Mouse (Mus musculus) hindbrain, postnatal 0 days (tissue): ENCODE measurements at regions not wholly inside any gene's neighbourhood (a gene's known extent, or its start where the extent isn't known, plus 50 kb on each side); places are given as distances from the start of the nearest gene placed in this dataset.
A peak's percentile ranks its signal among the peaks of the same experiment; 100 is the strongest.

Experiments used
- ATAC-seq: fragments of 200-750 bp; cut with Nextera tagmentation; 2 replicates; pipeline ENCODE4 v1.8.0; 2017; ENCODE audit warnings: mild to moderate bottlenecking, moderate TSS enrichment, moderate library complexity
- DNase-seq: peaks from one replicate; pipeline ENCODE4 v3.0.0-alpha.2; 2015; ENCODE audit warnings: low spot score
- H3K27ac ChIP-seq: fragments of 300-500 bp; sonication (generic); 2 replicates; pipeline ENCODE4 v1.5.1; 2014; ENCODE audit warnings: mild to moderate bottlenecking
- H3K27me3 ChIP-seq: fragments of 300-500 bp; sonication (generic); 2 replicates; pipeline ENCODE4 v1.6.1; 2014; ENCODE audit warnings: low read length, mixed read lengths; ENCODE audit not compliant: insufficient read depth
- H3K36me3 ChIP-seq: fragments of 300-500 bp; sonication (generic); 2 replicates; pipeline ENCODE4 v1.6.1; 2014; ENCODE audit warnings: low read length, mixed read lengths; ENCODE audit not compliant: insufficient read depth
- H3K4me1 ChIP-seq: fragments of 300-500 bp; sonication (generic); 2 replicates; pipeline ENCODE4 v1.6.1; 2014; ENCODE audit warnings: antibody characterized with exemption, low read length, mixed read lengths; ENCODE audit not compliant: insufficient read depth
- H3K4me2 ChIP-seq: fragments of 300-500 bp; sonication (generic); 2 replicates; pipeline ENCODE4 v1.6.1; 2014; ENCODE audit warnings: low read depth, mild to moderate bottlenecking, low read length, moderate library complexity, mixed read lengths
- H3K4me3 ChIP-seq: fragments of 300-500 bp; sonication (generic); 2 replicates; pipeline ENCODE4 v1.5.1; 2014; ENCODE audit warnings: low read length
- H3K9ac ChIP-seq: fragments of 300-500 bp; sonication (generic); replicated peaks from 2 replicates; pipeline ENCODE4 v1.6.1; 2014; ENCODE audit warnings: mild to moderate bottlenecking, low read length, moderate library complexity, mixed read lengths
- H3K9me3 ChIP-seq: fragments of 300-500 bp; sonication (generic); 2 replicates; pipeline ENCODE4 v1.6.1; 2016; ENCODE audit warnings: low read length, mixed read lengths
- CTCF ChIP-seq: IDR thresholded peaks from 2 replicates; pipeline ENCODE4 v1.5.1; 2016; ENCODE audit warnings: antibody characterized with exemption, control low read depth, low read depth
- WGBS: fragments of 180-500 bp; shearing (Covaris S2); extraction: QIAGEN DNeasy Blood & Tissue Kit; methylation state at CpG from one replicate; pipeline ENCODE4 v1.1.7; 2014; 5-methylcytosine and 5-hydroxymethylcytosine counted together

DNA sequence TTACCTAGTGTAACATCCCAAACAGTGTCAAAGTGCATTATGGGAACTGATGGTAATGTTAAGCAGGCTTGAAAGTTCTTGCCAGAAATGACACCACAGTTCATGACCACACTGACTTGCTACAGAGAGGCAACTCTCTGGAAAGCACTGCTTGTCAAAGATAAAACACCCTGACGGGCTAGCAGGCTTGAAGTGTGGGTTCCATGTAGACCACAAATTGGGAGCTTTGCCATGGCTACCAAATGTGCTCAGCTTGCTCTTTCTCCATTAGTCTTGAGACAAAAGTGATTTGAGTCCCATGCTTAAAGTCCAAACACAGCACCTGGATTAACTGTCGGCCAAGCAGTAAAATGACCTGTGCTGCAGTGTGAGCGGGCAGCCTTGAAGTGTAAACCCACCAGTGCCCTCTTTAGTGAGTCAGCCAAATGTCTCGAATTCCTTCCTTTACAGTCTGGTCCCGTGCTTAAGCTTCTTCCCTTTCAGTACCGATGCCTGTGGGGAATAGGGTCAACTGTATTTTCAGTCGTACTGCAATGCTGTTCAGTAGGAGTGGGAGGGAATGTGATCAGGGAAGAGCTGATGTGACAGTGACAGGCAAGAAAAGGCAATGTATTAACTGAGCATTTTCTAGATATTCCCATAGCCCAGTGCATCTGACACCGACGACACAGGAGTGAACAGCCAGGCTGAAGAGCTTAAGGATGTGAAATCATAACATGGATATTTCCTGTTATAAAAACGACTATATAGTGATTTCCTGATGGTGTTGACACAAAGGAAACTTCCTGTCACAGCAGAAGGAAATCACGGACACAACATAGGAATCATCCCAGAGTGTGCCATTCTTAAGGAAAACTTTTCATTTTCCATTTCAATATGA lies 600.4 kb upstream of the Nr5a2 start:
- no peak for TF ChIP-seq CTCF
- 71% methylated on average over 11 of the region's 11 CpGs for WGBS

DNA sequence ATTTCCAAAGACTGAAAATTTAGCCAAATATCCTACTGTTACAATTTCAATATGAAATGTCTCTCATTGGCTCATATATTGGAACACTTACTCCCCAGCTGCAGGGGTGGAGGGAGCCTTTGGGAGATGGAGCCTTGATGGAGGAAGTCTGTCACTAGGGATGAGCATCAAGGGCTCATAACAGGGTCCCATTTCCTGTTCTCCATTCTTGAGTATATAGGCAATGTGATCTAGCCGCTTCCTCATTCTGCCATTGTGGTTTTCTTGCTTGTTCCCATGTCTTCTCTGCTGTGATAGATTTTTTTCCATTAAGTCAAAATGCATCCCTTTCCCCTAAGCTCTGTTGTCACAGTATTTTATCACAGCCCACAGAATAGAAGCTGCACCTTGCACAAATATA lies 589.4 kb upstream of the Nr5a2 start:
- H3K36me3 ChIP-seq, result no peaks in the 10 kb centered on the region
- H3K4me3 ChIP-seq, result no peak overlapping the region
- H3K9me3 ChIP-seq, result no peaks in the 10 kb centered on the region
- H3K9ac ChIP-seq, result no peak overlapping the region
- WGBS, result 81% methylated on average over 1 of the region's 1 CpGs
- ATAC-seq (no peak), DNase-seq (no peak)
- H3K27me3 ChIP-seq, result no peaks in the 10 kb centered on the region
- no peak overlapping the region for H3K27ac ChIP-seq
- no peak for TF ChIP-seq CTCF
- no peaks in the 10 kb centered on the region for H3K4me1 ChIP-seq
- no peak overlapping the region for H3K4me2 ChIP-seq

More for the DNA sequence above, 600.4 kb upstream of the Nr5a2 start:
- Histone ChIP-seq H3K9ac (no peak overlapping the region), H3K4me3 (no peak overlapping the region), H3K4me1 (no peaks in the 10 kb centered on the region), H3K27ac (no peak overlapping the region), H3K4me2 (no peak overlapping the region), H3K9me3 (no peaks in the 10 kb centered on the region), H3K27me3 (no peaks in the 10 kb centered on the region), H3K36me3 (no peaks in the 10 kb centered on the region)
- DNase-seq (no peak), ATAC-seq (no peak)

DNA sequence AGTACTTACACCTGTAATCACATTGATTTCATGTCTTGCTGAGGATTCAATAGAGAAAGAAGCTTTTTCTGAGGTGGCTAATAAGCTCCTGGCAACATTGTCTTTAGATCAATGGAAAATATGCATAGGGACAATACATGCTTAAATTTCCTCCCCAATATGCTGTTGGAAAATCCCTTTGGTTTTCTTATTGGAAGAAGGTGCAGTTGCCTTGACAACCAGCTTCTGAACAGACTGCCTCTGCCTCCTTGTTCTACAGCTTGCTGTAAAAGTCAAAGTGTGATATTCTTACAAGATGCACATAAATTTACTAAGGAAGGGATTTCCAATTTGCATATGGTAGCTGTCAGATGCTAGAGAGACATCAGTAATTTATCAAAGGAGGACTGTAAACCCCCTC lies 585.4 kb upstream of the Nr5a2 start:
- no peak overlapping the region for H3K4me3 ChIP-seq
- DNase-seq, result peak; percentile 24
- no peak for TF ChIP-seq CTCF
- no peaks in the 10 kb centered on the region for H3K36me3 ChIP-seq
- no peak overlapping the region for H3K27ac ChIP-seq
- ATAC-seq, result no peak
- no peaks in the 10 kb centered on the region for H3K27me3 ChIP-seq
- no peak overlapping the region for H3K4me2 ChIP-seq
- H3K9me3 ChIP-seq, result no peaks in the 10 kb centered on the region
- H3K9ac ChIP-seq, result no peak overlapping the region
- H3K4me1 ChIP-seq, result no peaks in the 10 kb centered on the region

DNA sequence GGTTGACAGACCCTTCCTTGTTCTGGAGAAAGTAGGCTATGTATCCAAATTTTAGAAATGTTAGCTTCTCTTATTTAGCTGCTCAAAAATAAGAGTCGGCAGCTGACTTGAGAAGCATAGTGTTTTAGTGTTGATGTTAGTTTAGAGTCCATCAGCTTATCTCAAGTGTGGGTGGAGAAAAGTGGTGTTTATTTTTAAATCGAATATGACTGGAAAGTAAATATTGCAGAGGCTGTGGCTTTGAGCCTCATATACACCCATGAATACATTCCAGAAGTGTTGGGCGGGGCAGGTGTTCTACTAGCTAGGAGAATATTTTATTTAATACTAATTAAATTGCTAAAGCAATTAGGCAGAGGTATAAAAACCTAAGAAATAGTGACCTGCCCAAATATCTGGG lies 583.6 kb upstream of the Nr5a2 start:
- no peaks in the 10 kb centered on the region for H3K9me3 ChIP-seq
- no peaks in the 10 kb centered on the region for H3K4me1 ChIP-seq
- no peak overlapping the region for H3K27ac ChIP-seq
- DNase-seq (no peak), ATAC-seq (no peak)
- no peak overlapping the region for H3K4me3 ChIP-seq
- no peak overlapping the region for H3K9ac ChIP-seq
- H3K36me3 ChIP-seq, result no peaks in the 10 kb centered on the region
- WGBS, result 94% methylated on average over 3 of the region's 3 CpGs
- H3K4me2 ChIP-seq, result no peak overlapping the region
- H3K27me3 ChIP-seq, result no peaks in the 10 kb centered on the region
- TF ChIP-seq CTCF, result no peak

DNA sequence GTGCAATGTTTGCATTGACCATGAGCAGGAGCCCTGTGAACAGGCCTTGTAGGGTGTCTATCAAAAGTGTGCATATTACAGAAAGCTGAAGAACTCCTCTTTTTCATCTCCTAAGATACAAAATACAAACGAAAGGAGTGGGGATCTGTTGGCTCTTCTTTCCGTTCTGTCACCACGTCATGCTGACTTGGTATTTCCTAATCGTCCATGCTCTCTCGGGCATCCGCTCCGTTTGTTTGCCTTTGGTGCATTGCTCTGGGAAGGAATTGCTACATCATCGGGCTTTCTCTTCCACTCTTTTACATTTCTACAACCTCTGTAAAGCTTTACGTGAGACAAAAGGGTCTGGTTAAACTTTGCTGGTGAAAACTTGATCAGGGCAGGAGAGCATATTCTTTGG lies 581.2 kb upstream of the Nr5a2 start:
- no peak overlapping the region for H3K27ac ChIP-seq
- no peak for TF ChIP-seq CTCF
- WGBS, result 66% methylated on average over 9 of the region's 9 CpGs

DNA sequence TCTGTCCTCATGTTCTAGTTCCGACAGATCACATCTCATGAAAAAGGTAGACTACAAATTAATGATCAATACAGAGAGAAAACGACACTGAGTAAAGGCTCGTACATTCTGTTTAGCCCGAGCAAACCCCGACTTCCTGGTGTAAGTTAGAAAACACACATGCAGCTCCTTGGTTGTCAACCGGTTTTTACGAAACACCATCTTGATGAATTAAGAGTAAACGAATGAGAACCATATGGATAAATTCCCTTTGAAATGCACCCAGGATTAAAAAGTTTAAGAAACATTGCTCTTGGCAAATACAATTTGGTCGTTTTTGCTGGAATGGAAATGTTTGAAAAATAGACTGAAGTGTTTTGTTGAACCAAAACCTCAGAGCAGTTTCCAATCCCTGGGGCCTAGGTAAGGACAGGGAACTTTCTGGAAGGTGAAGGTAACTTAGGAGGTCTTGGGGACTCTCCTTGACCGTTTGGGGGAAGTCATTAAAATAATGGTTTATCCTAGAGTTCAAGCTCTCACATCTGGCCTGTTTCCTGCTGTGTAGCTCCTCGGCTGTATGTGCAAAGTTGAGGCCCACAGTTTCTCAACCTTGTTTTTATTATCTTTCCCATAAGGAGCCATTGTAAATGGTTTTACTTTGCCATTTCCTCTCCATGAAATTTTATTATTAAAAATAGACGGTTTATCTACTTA lies 579.3 kb upstream of the Nr5a2 start:
- Histone ChIP-seq H3K4me1 (no peaks in the 10 kb centered on the region), H3K4me3 (no peak overlapping the region), H3K4me2 (no peak overlapping the region), H3K36me3 (no peaks in the 10 kb centered on the region), H3K27me3 (no peaks in the 10 kb centered on the region), H3K9me3 (no peaks in the 10 kb centered on the region), H3K9ac (no peak overlapping the region), H3K27ac (no peak overlapping the region)
- TF ChIP-seq CTCF, result no peak
- WGBS, result 78% methylated on average over 12 of the region's 12 CpGs
- ATAC-seq, result no peak
- DNase-seq, result no peak

More for the DNA sequence above, 581.2 kb upstream of the Nr5a2 start:
- Histone ChIP-seq H3K27me3 (no peaks in the 10 kb centered on the region), H3K4me1 (no peaks in the 10 kb centered on the region), H3K9ac (no peak overlapping the region), H3K4me3 (no peak overlapping the region), H3K4me2 (no peak overlapping the region), H3K9me3 (no peaks in the 10 kb centered on the region), H3K36me3 (no peaks in the 10 kb centered on the region)
- no peak for DNase-seq
- ATAC-seq, result no peak

DNA sequence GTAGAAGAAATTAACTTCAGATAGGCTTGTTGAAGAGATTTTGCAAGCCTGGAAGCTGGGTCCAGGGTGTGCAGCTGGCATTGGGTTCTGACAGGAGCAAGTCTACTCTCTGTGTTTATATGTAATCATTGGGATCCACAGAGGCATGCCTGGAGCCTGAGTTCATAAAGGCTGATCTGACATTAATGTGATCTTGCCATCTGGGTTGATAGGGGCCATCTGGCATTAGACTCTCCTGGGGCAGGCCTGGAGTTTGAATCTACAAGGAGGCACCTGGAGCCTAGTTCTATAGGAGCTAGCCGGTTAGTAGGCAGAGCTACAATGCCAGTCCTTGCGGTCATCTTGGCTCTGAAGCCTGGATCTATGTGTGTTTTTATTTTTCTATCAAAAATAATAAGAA lies 554.5 kb upstream of the Nr5a2 start:
- ATAC-seq (0 out of 2 replicates have a peak, but pooled peaks have one; percentile 38), DNase-seq (peak; percentile 6)
- no peaks in the 10 kb centered on the region for H3K9me3 ChIP-seq
- no peaks in the 10 kb centered on the region for H3K4me1 ChIP-seq
- H3K27me3 ChIP-seq, result no peaks in the 10 kb centered on the region
- no peak overlapping the region for H3K4me3 ChIP-seq
- no peak overlapping the region for H3K27ac ChIP-seq
- no peak overlapping the region for H3K4me2 ChIP-seq
- 63% methylated on average over 2 of the region's 2 CpGs for WGBS
- no peak overlapping the region for H3K9ac ChIP-seq
- H3K36me3 ChIP-seq, result no peaks in the 10 kb centered on the region
- no peak for TF ChIP-seq CTCF
